Mouse (Mus musculus): ENCODE measurements around the gene Lrrc20.

The Lrrc20 gene

GRCm38 (mm10) chr10:61473640-61474039, 2.0 kb upstream of the Lrrc20 start:
- CTCF ChIA-PET, result interaction anchor here (0.6 kb wide), 1 partner anchor 1096 kb away, joined by 16 read pairs; no protein-coding TSS in a partner anchor

- CTCF ChIA-PET, result interaction anchor here (0.7 kb wide), 1 partner anchor 222 kb away, joined by 11 read pairs; no protein-coding TSS in a partner anchor
Measured at GRCm38 (mm10) chr10:61474344-61474743, 1.3 kb upstream of the Lrrc20 start.

GRCm38 (mm10) chr10:61476440-61477165, 1.0 kb downstream of the Lrrc20 start:
- CTCF ChIA-PET, result no interaction called here

GRCm38 (mm10) chr10:61479461-61479860, 3.9 kb downstream of the Lrrc20 start:
- CTCF ChIA-PET, result no interaction called here

- CTCF ChIA-PET, result no interaction called here
Measured at GRCm38 (mm10) chr10:61479927-61480326, 4.3 kb downstream of the Lrrc20 start.

- CTCF ChIA-PET, result no interaction called here
Measured at GRCm38 (mm10) chr10:61480488-61480887, 4.9 kb downstream of the Lrrc20 start.

- CTCF ChIA-PET, result no interaction called here
Measured at GRCm38 (mm10) chr10:61482771-61483170, 7.2 kb downstream of the Lrrc20 start.

- CTCF ChIA-PET, result interaction anchor here (0.7 kb wide), 1 partner anchor 12 kb away, joined by 6 read pairs; no protein-coding TSS in a partner anchor
Measured at GRCm38 (mm10) chr10:61484801-61485200, 9.2 kb downstream of the Lrrc20 start.

GRCm38 (mm10) chr10:61486551-61487339, 11.1 kb downstream of the Lrrc20 start:
- CTCF ChIA-PET, result no interaction called here

- CTCF ChIA-PET, result interaction anchor here (0.8 kb wide), 1 partner anchor 830 kb away, joined by 15 read pairs; no protein-coding TSS in a partner anchor
Measured at GRCm38 (mm10) chr10:61488522-61489110, 13.0 kb downstream of the Lrrc20 start.

- CTCF ChIA-PET, result interaction anchor here (0.5 to 0.9 kb wide), 3 partner anchors 44 to 261 kb away, joined by 3 to 15 read pairs (median 4); no protein-coding TSS in a partner anchor
Measured at GRCm38 (mm10) chr10:61491573-61491972, 16.0 kb downstream of the Lrrc20 start.

- CTCF ChIA-PET, result interaction anchor here (0.5 to 0.9 kb wide), 2 partner anchors 43 to 260 kb away, joined by 4 to 15 read pairs; no protein-coding TSS in a partner anchor
Measured at GRCm38 (mm10) chr10:61492040-61492439, 16.4 kb downstream of the Lrrc20 start.

- CTCF ChIA-PET, result no interaction called here
Measured at GRCm38 (mm10) chr10:61495461-61495860, 19.9 kb downstream of the Lrrc20 start.

- CTCF ChIA-PET, result no interaction called here
Measured at GRCm38 (mm10) chr10:61496231-61496630, 20.6 kb downstream of the Lrrc20 start.

- CTCF ChIA-PET, result no interaction called here
Measured at GRCm38 (mm10) chr10:61499505-61500466, 24.2 kb downstream of the Lrrc20 start.

GRCm38 (mm10) chr10:61500756-61501155, 25.2 kb downstream of the Lrrc20 start:
- CTCF ChIA-PET, result no interaction called here

GRCm38 (mm10) chr10:61504073-61504472, 28.5 kb downstream of the Lrrc20 start:
- CTCF ChIA-PET, result no interaction called here

GRCm38 (mm10) chr10:61506381-61507200, 31.0 kb downstream of the Lrrc20 start:
- CTCF ChIA-PET, result no interaction called here

- CTCF ChIA-PET, result no interaction called here
Measured at GRCm38 (mm10) chr10:61509873-61510272, 34.3 kb downstream of the Lrrc20 start.

- CTCF ChIA-PET, result no interaction called here
Measured at GRCm38 (mm10) chr10:61510809-61511208, 35.2 kb downstream of the Lrrc20 start.
